Mouse (Mus musculus): Measurements from ENCODE around the gene Ap4b1. TPM values are rescaled to one million over a fixed set of nuclear protein-coding genes. Genes with fewer than 3 reads are reported as not detected.

Gene Ap4b1
- total RNA-seq, 1 experiment from 2014 or later = 21.6 TPM

DNA sequence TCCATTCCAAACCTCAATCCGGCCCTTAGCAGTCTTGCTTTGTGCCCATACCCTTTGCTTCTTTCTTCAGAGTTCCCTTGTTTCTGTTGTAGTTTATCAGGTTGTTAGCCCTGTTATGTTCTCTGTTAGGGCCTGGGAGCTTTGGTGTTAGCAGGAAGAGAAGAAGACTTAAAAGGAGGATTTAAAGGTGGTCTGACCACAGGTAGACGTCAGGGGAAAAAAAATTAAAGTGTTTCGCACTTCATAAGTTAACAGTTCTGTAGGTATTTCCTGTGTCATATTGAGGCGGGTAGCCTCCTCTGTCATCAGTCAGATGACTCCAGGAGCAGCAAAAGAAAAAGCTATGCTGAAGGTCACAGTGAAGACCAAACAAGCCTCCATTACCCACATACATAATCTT lies 58.7 kb downstream of the Ap4b1 start:
- ATAC-seq (replicated peaks in 1 of 2; ENCODE audit: insufficient read depth in 1 of 2, low FRiP score in 2 of 2, low TSS enrichment in 1 of 2, low read depth in 1 of 2, poor library complexity in 2 of 2, severe bottlenecking in 2 of 2) = no peak

Other genes with a start within 250 kb of the Ap4b1 start
- gene Syt6, start 234.3 kb upstream of the Ap4b1 start, total RNA-seq (2017) = 0.69 TPM in 1 of 2 replicates, not detected in the other
- gene Atg4a-ps, start 163.5 kb upstream of the Ap4b1 start, total RNA-seq (2017) = 0.60 and 0.94 TPM in 2 replicates
- 0.88 and 3.1 TPM in 2 replicates for gene Olfml3, start 71.5 kb upstream of the Ap4b1 start, total RNA-seq (2017)
- gene Gm10964, start 70.2 kb upstream of the Ap4b1 start, total RNA-seq (2017) = not detected in 2 replicates
- 105 and 128 TPM in 2 replicates for gene Hipk1, start 18.0 kb upstream of the Ap4b1 start, total RNA-seq (2017)
- gene Dclre1b, start 76 bp upstream of the Ap4b1 start, total RNA-seq (2017) = 15.2 and 17.4 TPM in 2 replicates
- gene Gm43064, start 53 bp downstream of the Ap4b1 start, total RNA-seq (2017) = 0.94 TPM in 1 of 2 replicates, not detected in the other
- 0.50 TPM in 1 of 2 replicates, not detected in the other for gene Bcl2l15, start 23.1 kb downstream of the Ap4b1 start, total RNA-seq (2017)
- 57.9 and 65.8 TPM in 2 replicates for gene Ptpn22, start 50.3 kb downstream of the Ap4b1 start, total RNA-seq (2017)
- 47.0 and 48.7 TPM in 2 replicates for gene Rsbn1, start 104.6 kb downstream of the Ap4b1 start, total RNA-seq (2017)
- gene Phtf1, start 158.6 kb downstream of the Ap4b1 start, total RNA-seq (2017) = 39.2 and 42.7 TPM in 2 replicates